Mouse (Mus musculus): Measurements from ENCODE around the gene Itga10. TPM values are rescaled to one million over a fixed set of nuclear protein-coding genes. Genes with fewer than 3 reads are reported as not detected.
A peak's percentile ranks its signal among the peaks of the same experiment; 100 is the strongest.
"Not testable (repeated sequence)": the region's sequence is repeated elsewhere in the genome, so short reads cannot be mapped to it uniquely, and the experiment has no call there.

Itga10 gene
- total RNA-seq, 2 experiments from 2014 or later: 0.79 TPM; not detected in 1

GRCm38 (mm10) chr3:96678456-96678855 is 33.1 kb downstream of the Itga10 start:
- ATAC-seq (replicated peaks; ENCODE audit: poor library complexity): no peak

- ATAC-seq (replicated peaks; ENCODE audit: poor library complexity): peak; percentile 45; the same call in 1 of the 2 replicates
Observed at GRCm38 (mm10) chr3:96679159-96679674, 33.8 kb downstream of the Itga10 start.

- ATAC-seq (replicated peaks; ENCODE audit: poor library complexity): peak; percentile 36; the same call in 1 of the 2 replicates
Observed at GRCm38 (mm10) chr3:96680269-96680956, 35.0 kb downstream of the Itga10 start.

GRCm38 (mm10) chr3:96683496-96683895 is 38.1 kb downstream of the Itga10 start:
- ATAC-seq (replicated peaks; ENCODE audit: poor library complexity): no peak

GRCm38 (mm10) chr3:96684151-96684821 is 38.9 kb downstream of the Itga10 start:
- no peak for ATAC-seq (replicated peaks; ENCODE audit: poor library complexity)

- ATAC-seq (replicated peaks; ENCODE audit: poor library complexity): 0 out of 2 replicates have a peak, but pooled peaks have one; percentile 30
Observed at GRCm38 (mm10) chr3:96684822-96685156, 39.4 kb downstream of the Itga10 start.

- not testable (repeated sequence) for ATAC-seq (replicated peaks; ENCODE audit: poor library complexity)
Observed at GRCm38 (mm10) chr3:96686057-96686456, 40.7 kb downstream of the Itga10 start.

- no peak for ATAC-seq (replicated peaks; ENCODE audit: poor library complexity)
Observed at GRCm38 (mm10) chr3:96688854-96689253, 43.5 kb downstream of the Itga10 start.

- peak; percentile 79 for ATAC-seq (replicated peaks; ENCODE audit: poor library complexity)
Observed at GRCm38 (mm10) chr3:96690298-96690697, 44.9 kb downstream of the Itga10 start.

GRCm38 (mm10) chr3:96692506-96692905 is 47.1 kb downstream of the Itga10 start:
- no peak for ATAC-seq (replicated peaks; ENCODE audit: poor library complexity)

- no peak for ATAC-seq (replicated peaks; ENCODE audit: poor library complexity)
Observed at GRCm38 (mm10) chr3:96693579-96693978, 48.2 kb downstream of the Itga10 start.

- peak; percentile 84 for ATAC-seq (replicated peaks; ENCODE audit: poor library complexity)
Observed at GRCm38 (mm10) chr3:96696198-96696765, 50.9 kb downstream of the Itga10 start, which contains the start of gene Pias3. TSS of gene Pias3 (plus strand) at chr3:96696384.

GRCm38 (mm10) chr3:96696766-96697732 is 51.7 kb downstream of the Itga10 start:
- peak; percentile 77 for ATAC-seq (replicated peaks; ENCODE audit: poor library complexity)

GRCm38 (mm10) chr3:96698993-96699690 is 53.8 kb downstream of the Itga10 start:
- no peak for ATAC-seq (replicated peaks; ENCODE audit: poor library complexity)

- ATAC-seq (replicated peaks; ENCODE audit: poor library complexity): no peak
Observed at GRCm38 (mm10) chr3:96700376-96700775, 55.0 kb downstream of the Itga10 start.

- ATAC-seq (replicated peaks; ENCODE audit: poor library complexity): no peak
Observed at GRCm38 (mm10) chr3:96701003-96701402, 55.6 kb downstream of the Itga10 start.

GRCm38 (mm10) chr3:96704778-96705177 is 59.4 kb downstream of the Itga10 start:
- ATAC-seq (replicated peaks; ENCODE audit: poor library complexity): peak; percentile 40; the same call in 1 of the 2 replicates

- ATAC-seq (replicated peaks; ENCODE audit: poor library complexity): no peak
Observed at GRCm38 (mm10) chr3:96706217-96706616, 60.8 kb downstream of the Itga10 start.

- ATAC-seq (replicated peaks; ENCODE audit: poor library complexity): no peak
Observed at GRCm38 (mm10) chr3:96706984-96707383, 61.6 kb downstream of the Itga10 start.
